Comparison of ENCODE assay signal across 8 mouse cellular contexts in genomic region chr2:122368081-122368971, GRCm38 (mm10). TPM values are rescaled to one million over a fixed set of nuclear protein-coding genes. Genes with fewer than 3 reads are reported as not detected.
A peak's percentile ranks its signal among the peaks of the same experiment; 100 is the strongest.
DNase-seq lines count a peak whose midpoint lies in the region; ATAC-seq and TF ChIP-seq lines count a peak whose summit lies in the region.

No protein-coding gene starts in this region.

- DNase-seq in cerebellum, adult 11-12 months = peak; percentile 76
- no peak for DNase-seq in cerebellum, postnatal 4 days (ENCODE audit: low spot score in 2 of 2)
- DNase-seq in ES-CJ7 (ENCODE audit: low read depth, low spot score) = peak; percentile 34
- peak; percentile 37 for DNase-seq in embryonic facial prominence, embryonic 11.5 days (ENCODE audit: low spot score)
- peak; percentile 49 for DNase-seq in induced T-regulatory cell, adult 2 months (ENCODE audit: low read depth)
- no peak for DNase-seq in liver, embryonic 14.5 days (ENCODE audit: low read depth in 3 of 3, low spot score in 3 of 3)
- no peak for DNase-seq in left cerebral cortex, adult 18-20 months (ENCODE audit: low spot score in 2 of 2)

- H3K27ac ChIP-seq in embryonic facial prominence, embryonic 11.5 days (replicated peaks; ENCODE audit: low read depth, low read length) = no peak overlapping the region
- no peak overlapping the region for H3K27ac ChIP-seq in liver, embryonic 14.5 days
- H3K27ac ChIP-seq in olfactory bulb, adult 2 months (ENCODE audit: insufficient read depth, low read depth, low read length) = no peak overlapping the region

- H3K27me3 ChIP-seq in embryonic facial prominence, embryonic 11.5 days (ENCODE audit: control insufficient read depth, insufficient read depth, low read length) = no peaks in the 10 kb centered on the region
- no peaks in the 10 kb centered on the region for H3K27me3 ChIP-seq in liver, embryonic 14.5 days (ENCODE audit: control insufficient read depth, insufficient read depth, low read length)

- TF ChIP-seq POLR2A in olfactory bulb, adult 2 months (IDR thresholded peaks at IDR 0.05; ENCODE audit: insufficient read depth, low read depth, low read length) = no peak

- H3K9ac ChIP-seq in embryonic facial prominence, embryonic 11.5 days (replicated peaks; ENCODE audit: low read length) = peak overlapping the region; percentile 90
- peak overlapping the region; percentile 75 for H3K9ac ChIP-seq in liver, embryonic 14.5 days (replicated peaks)

- WGBS in embryonic facial prominence, embryonic 11.5 days = under 1% methylated on average over 33 of the region's 55 CpGs
- WGBS in liver, embryonic 14.5 days (ENCODE audit: insufficient replicate concordance) = 4% methylated on average over 44 of the region's 55 CpGs
- WGBS in olfactory bulb, adult 2 months = 4% methylated on average over 48 of the region's 55 CpGs

- peak overlapping the region; percentile 95 for H3K4me3 ChIP-seq in embryonic facial prominence, embryonic 11.5 days (ENCODE audit: low read depth, low read length)
- peak overlapping the region; percentile 77 for H3K4me3 ChIP-seq in liver, embryonic 14.5 days (ENCODE audit: insufficient read depth in 1 of 2, low read depth in 2 of 2, low read length in 2 of 2)
- H3K4me3 ChIP-seq in olfactory bulb, adult 2 months (ENCODE audit: insufficient read depth, low read depth, low read length) = peak overlapping the region; percentile 79

- TF ChIP-seq CTCF in liver, embryonic 14.5 days (IDR thresholded peaks at IDR 0.05; ENCODE audit: low read depth) = no peak
- no peak for TF ChIP-seq CTCF in olfactory bulb, adult 2 months (IDR thresholded peaks at IDR 0.05; ENCODE audit: insufficient read depth, low read depth, low read length)

- peak overlapping the region; percentile 85 for H3K4me2 ChIP-seq in embryonic facial prominence, embryonic 11.5 days (ENCODE audit: low read depth, low read length)
- peak overlapping the region; percentile 95 for H3K4me2 ChIP-seq in liver, embryonic 14.5 days (ENCODE audit: low read depth)

- no peak for TF ChIP-seq EP300 in liver, embryonic 14.5 days (IDR thresholded peaks at IDR 0.05; ENCODE audit: low read depth)

- peak; percentile 53 for ATAC-seq in embryonic facial prominence, embryonic 11.5 days (replicated peaks; ENCODE audit: insufficient number of reproducible peaks, low FRiP score, low TSS enrichment, low read depth)
- ATAC-seq in liver, embryonic 14.5 days (ENCODE audit: insufficient read depth) = peak; percentile 33

- H3K4me1 ChIP-seq in embryonic facial prominence, embryonic 11.5 days (ENCODE audit: control insufficient read depth, insufficient read depth, low read length) = peaks cover 3% of the 10 kb centered on the region
- peaks cover 31 to 42% of the 10 kb centered on the region in 2 experiments for H3K4me1 ChIP-seq in liver, embryonic 14.5 days (replicated peaks; ENCODE audit: control insufficient read depth in 2 of 2, insufficient read depth in 2 of 2, low read length in 1 of 2)
- H3K4me1 ChIP-seq in olfactory bulb, adult 2 months (ENCODE audit: control insufficient read depth, insufficient read depth, low read length) = peaks cover 24% of the 10 kb centered on the region

- H3K36me3 ChIP-seq in embryonic facial prominence, embryonic 11.5 days (replicated peaks; ENCODE audit: control insufficient read depth, insufficient read depth, low read depth, low read length) = no peaks in the 10 kb centered on the region; the same call in 1 of the 2 replicates
- H3K36me3 ChIP-seq in liver, embryonic 14.5 days (replicated peaks; ENCODE audit: control insufficient read depth, insufficient read depth, low read depth) = no peaks in the 10 kb centered on the region

- H3K9me3 ChIP-seq in embryonic facial prominence, embryonic 11.5 days (replicated peaks; ENCODE audit: control insufficient read depth, low read length) = no peaks in the 10 kb centered on the region
- no peaks in the 10 kb centered on the region for H3K9me3 ChIP-seq in liver, embryonic 14.5 days (ENCODE audit: control insufficient read depth, low read length)

RNA-seq across cellular contexts. Expression of gene Shf, which starts 0.6 kb away (rescaled TPM):
- 7.5 and 8.6 TPM in 2 replicates for polyA plus RNA-seq in embryonic facial prominence, embryonic 11.5 days (2014; fragmentation: Nextera tagmentation; extraction: Ambion mirVana)
- polyA plus RNA-seq in liver, embryonic 14.5 days (2012; rRNA removed) = 4.4 and 7.1 TPM in 2 replicates
- 1.6 and 1.8 TPM in 2 replicates for polyA plus RNA-seq in liver, embryonic 14.5 days (2014; fragmentation: Nextera tagmentation; extraction: Ambion mirVana)
- not detected in 2 replicates for polyA plus RNA-seq in olfactory bulb, adult 2 months (2012; ENCODE audit: insufficient read depth, insufficient read length, low replicate concordance, missing spikeins)
- 10 to 100 TPM; 70.5 to 76.1 TPM for total RNA-seq in left cerebral cortex, adult 18-20 months (2021)

RNA-seq across cellular contexts. Expression of gene Duox1, which starts 52.9 kb away (rescaled TPM):
- 0.06 and 0.10 TPM in 2 replicates for polyA plus RNA-seq in embryonic facial prominence, embryonic 11.5 days (2014; fragmentation: Nextera tagmentation; extraction: Ambion mirVana)
- not detected in 2 replicates for polyA plus RNA-seq in liver, embryonic 14.5 days (2012; rRNA removed)
- not detected in 2 replicates for polyA plus RNA-seq in liver, embryonic 14.5 days (2014; fragmentation: Nextera tagmentation; extraction: Ambion mirVana)
- not detected in 2 replicates for polyA plus RNA-seq in olfactory bulb, adult 2 months (2012; ENCODE audit: insufficient read depth, insufficient read length, low replicate concordance, missing spikeins)
- not detected for total RNA-seq in left cerebral cortex, adult 18-20 months (2021)

RNA-seq across cellular contexts. Expression of gene Duoxa1, which starts 54.8 kb away (rescaled TPM):
- 0.90 TPM in 1 of 2 replicates, not detected in the other for polyA plus RNA-seq in embryonic facial prominence, embryonic 11.5 days (2014; fragmentation: Nextera tagmentation; extraction: Ambion mirVana)
- polyA plus RNA-seq in liver, embryonic 14.5 days (2012; rRNA removed) = not detected in 2 replicates
- not detected in 2 replicates for polyA plus RNA-seq in liver, embryonic 14.5 days (2014; fragmentation: Nextera tagmentation; extraction: Ambion mirVana)
- polyA plus RNA-seq in olfactory bulb, adult 2 months (2012; ENCODE audit: insufficient read depth, insufficient read length, low replicate concordance, missing spikeins) = not detected in 2 replicates
- under 1 TPM in 1 of 2 experiments, not detected in 1; 0.23 TPM for total RNA-seq in left cerebral cortex, adult 18-20 months (2021)

RNA-seq across cellular contexts. Expression of gene Slc28a2, which starts 58.0 kb away (rescaled TPM):
- 0.15 and 0.28 TPM in 2 replicates for polyA plus RNA-seq in embryonic facial prominence, embryonic 11.5 days (2014; fragmentation: Nextera tagmentation; extraction: Ambion mirVana)
- 0.31 and 0.45 TPM in 2 replicates for polyA plus RNA-seq in liver, embryonic 14.5 days (2012; rRNA removed)
- polyA plus RNA-seq in liver, embryonic 14.5 days (2014; fragmentation: Nextera tagmentation; extraction: Ambion mirVana) = 0.77 and 0.86 TPM in 2 replicates
- polyA plus RNA-seq in olfactory bulb, adult 2 months (2012; ENCODE audit: insufficient read depth, insufficient read length, low replicate concordance, missing spikeins) = not detected in 2 replicates
- total RNA-seq in left cerebral cortex, adult 18-20 months (2021) = under 1 TPM; 0.26 to 0.30 TPM

Comparison
In these comparisons a context has a peak if more than half of its experiments do, and no peak if none do; other contexts are left out.
1. DNase-seq: peak in cerebellum, adult 11-12 months (single experiment), ES-CJ7 (single experiment), embryonic facial prominence, embryonic 11.5 days (single experiment) and induced T-regulatory cell, adult 2 months (single experiment); none in cerebellum, postnatal 4 days (0 of 2), liver, embryonic 14.5 days (0 of 3) and left cerebral cortex, adult 18-20 months (0 of 2).
2. Peak in every context shown above with its lines, with median percentiles within 50 percentile points of each other: H3K4me3 ChIP-seq.